ENCODE assay signal across 16 mouse cellular contexts in the genomic region with DNA sequence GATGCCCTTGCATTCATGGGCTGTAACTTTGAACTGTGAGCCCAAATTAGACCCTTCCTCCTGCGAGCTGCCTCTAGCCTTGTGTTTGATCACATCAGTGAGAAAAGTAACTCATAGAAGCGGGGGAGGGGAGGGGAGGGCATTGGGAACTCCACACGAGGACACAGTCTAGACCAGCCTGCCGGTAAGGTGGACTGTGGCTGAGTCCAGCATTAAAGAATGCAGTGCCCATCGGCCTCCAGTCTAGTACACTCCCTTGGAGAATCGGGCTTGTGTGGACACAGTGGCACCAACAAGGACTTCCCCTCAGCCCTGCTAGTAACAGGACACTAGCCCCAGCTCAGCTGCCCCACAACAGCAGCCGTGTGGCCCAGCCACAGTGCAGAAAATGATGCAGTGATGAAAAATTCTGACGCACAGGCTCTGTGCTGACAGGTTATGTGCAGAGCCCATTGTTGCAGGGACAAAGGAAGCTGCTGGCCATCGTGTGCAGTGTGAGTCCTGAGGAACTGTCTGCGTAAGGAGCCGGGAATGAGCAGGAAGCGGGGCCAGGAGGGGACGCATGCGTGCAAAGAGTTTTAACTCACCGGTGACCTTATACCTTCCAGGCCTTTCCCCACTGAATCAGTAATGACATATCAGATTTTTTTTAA. TPM values are rescaled to one million over a fixed set of nuclear protein-coding genes. Genes with fewer than 3 reads are reported as not detected.
A peak's percentile ranks its signal among the peaks of the same experiment; 100 is the strongest.
DNase-seq lines count a peak whose midpoint lies in the region; ATAC-seq and TF ChIP-seq lines count a peak whose summit lies in the region.
"Had no signal": no experiment of that assay in that cellular context is flagged by ENCODE, and none has a peak within 500 bp of the region (broad histone marks: within the 10 kb centered on the region; RNA-seq: fewer than 3 reads in every experiment).

No protein-coding gene starts in this region.

- H3K4me3 ChIP-seq in forebrain, embryonic 10.5 days, result no peak overlapping the region
- no peak overlapping the region for H3K4me3 ChIP-seq in forebrain, embryonic 12.5 days (replicated peaks)
- H3K4me3 ChIP-seq in lung, embryonic 14.5 days (ENCODE audit: low read depth, low read length), result no peak overlapping the region
- H3K4me3 ChIP-seq in limb, embryonic 12.5 days (replicated peaks), result no peak overlapping the region
- H3K4me3 ChIP-seq: neural tube, embryonic 13.5 days had no signal

- no peak overlapping the region for H3K9ac ChIP-seq in forebrain, embryonic 12.5 days
- no peak overlapping the region for H3K9ac ChIP-seq in lung, embryonic 14.5 days
- H3K9ac ChIP-seq in limb, embryonic 12.5 days (replicated peaks), result no peak overlapping the region
- H3K9ac ChIP-seq: liver, embryonic 14.5 days; neural tube, embryonic 13.5 days had no signal

- ATAC-seq in forebrain, embryonic 12.5 days (ENCODE audit: low FRiP score), result no peak; the same call in 1 of the 2 replicates
- ATAC-seq in lung, embryonic 14.5 days (ENCODE audit: insufficient read depth), result peak; percentile 35; the same call in 1 of the 2 replicates
- no peak for ATAC-seq in limb, embryonic 12.5 days (ENCODE audit: insufficient number of reproducible peaks, insufficient read depth, low FRiP score, low TSS enrichment, low read depth)
- ATAC-seq in granulocyte monocyte progenitor cell, adult 5-6 weeks (replicated peaks; ENCODE audit: poor library complexity, severe bottlenecking), result no peak

- H3K9me3 ChIP-seq in forebrain, embryonic 10.5 days, result no peaks in the 10 kb centered on the region
- no peaks in the 10 kb centered on the region for H3K9me3 ChIP-seq in forebrain, embryonic 12.5 days
- H3K9me3 ChIP-seq in lung, embryonic 14.5 days (ENCODE audit: low read depth, low read length), result no peaks in the 10 kb centered on the region
- no peaks in the 10 kb centered on the region for H3K9me3 ChIP-seq in limb, embryonic 12.5 days
- H3K9me3 ChIP-seq: neural tube, embryonic 13.5 days had no signal

- no peak for TF ChIP-seq CTCF in lung, embryonic 14.5 days (IDR thresholded peaks at IDR 0.05; ENCODE audit: low read depth)

- no peak for DNase-seq in forebrain, embryonic 10.5 days (ENCODE audit: extremely low spot score, low spot score)
- peak; percentile 16 for DNase-seq in lung, embryonic 14.5 days
- DNase-seq in lung, postnatal 36 days, result no peak
- peak; percentile 47 for DNase-seq in retina, postnatal 1 day
- DNase-seq in adrenal gland, postnatal 10 days, result no peak
- DNase-seq: cerebellum, adult 9-11 months; kidney, adult 8-10 months; thymus, adult 18-20 months had no signal

- peak overlapping the region; percentile 76 for H3K27ac ChIP-seq in forebrain, embryonic 10.5 days
- no peak overlapping the region for H3K27ac ChIP-seq in forebrain, embryonic 12.5 days
- no peak overlapping the region for H3K27ac ChIP-seq in lung, embryonic 14.5 days (ENCODE audit: low read depth)
- peak overlapping the region; percentile 3; the same call in 1 of the 2 replicates for H3K27ac ChIP-seq in limb, embryonic 12.5 days
- H3K27ac ChIP-seq: liver, embryonic 14.5 days; neural tube, embryonic 13.5 days had no signal

- H3K4me2 ChIP-seq in forebrain, embryonic 12.5 days, result no peak overlapping the region
- H3K4me2 ChIP-seq in lung, embryonic 14.5 days, result no peak overlapping the region
- no peak overlapping the region for H3K4me2 ChIP-seq in limb, embryonic 12.5 days
- H3K4me2 ChIP-seq: neural tube, embryonic 13.5 days had no signal

- peaks cover 23% of the 10 kb centered on the region for H3K4me1 ChIP-seq in forebrain, embryonic 10.5 days
- peaks cover 6% of the 10 kb centered on the region for H3K4me1 ChIP-seq in forebrain, embryonic 12.5 days
- H3K4me1 ChIP-seq in lung, embryonic 14.5 days (ENCODE audit: insufficient read depth), result no peaks in the 10 kb centered on the region
- peaks cover 25% of the 10 kb centered on the region for H3K4me1 ChIP-seq in limb, embryonic 12.5 days (replicated peaks)

- no peaks in the 10 kb centered on the region for H3K27me3 ChIP-seq in forebrain, embryonic 10.5 days (ENCODE audit: poor library complexity, severe bottlenecking)
- H3K27me3 ChIP-seq in forebrain, embryonic 12.5 days, result no peaks in the 10 kb centered on the region
- no peaks in the 10 kb centered on the region for H3K27me3 ChIP-seq in lung, embryonic 14.5 days (ENCODE audit: insufficient read depth, low read length)
- H3K27me3 ChIP-seq in limb, embryonic 12.5 days, result no peaks in the 10 kb centered on the region
- H3K27me3 ChIP-seq: neural tube, embryonic 13.5 days had no signal

- H3K36me3 ChIP-seq in forebrain, embryonic 10.5 days (replicated peaks), result no peaks in the 10 kb centered on the region
- H3K36me3 ChIP-seq in forebrain, embryonic 12.5 days (replicated peaks), result no peaks in the 10 kb centered on the region
- no peaks in the 10 kb centered on the region for H3K36me3 ChIP-seq in lung, embryonic 14.5 days (ENCODE audit: insufficient read depth)
- H3K36me3 ChIP-seq in limb, embryonic 12.5 days, result no peaks in the 10 kb centered on the region
- H3K36me3 ChIP-seq: neural tube, embryonic 13.5 days had no signal

- 55% methylated on average over 15 of the region's 15 CpGs for WGBS in forebrain, embryonic 10.5 days
- WGBS in forebrain, embryonic 12.5 days, result 45% methylated on average over 15 of the region's 15 CpGs
- WGBS in lung, embryonic 14.5 days, result 40% methylated on average over 15 of the region's 15 CpGs
- 49% methylated on average over 15 of the region's 15 CpGs for WGBS in limb, embryonic 12.5 days

RNA-seq across cellular contexts. Expression of a gene that starts 17.8 kb away (rescaled TPM):
- polyA plus RNA-seq in forebrain, embryonic 10.5 days (2016; fragmentation: Nextera tagmentation; extraction: Ambion mirVana), result 0.06 and 0.17 TPM in 2 replicates
- polyA plus RNA-seq in forebrain, embryonic 12.5 days (2016; fragmentation: Nextera tagmentation; extraction: Ambion mirVana), result 0.10 TPM in 1 of 2 replicates, not detected in the other
- polyA plus RNA-seq in lung, embryonic 14.5 days (2014; fragmentation: Nextera tagmentation; extraction: Ambion mirVana), result 0.23 and 0.32 TPM in 2 replicates
- 0.11 and 0.26 TPM in 2 replicates for polyA plus RNA-seq in limb, embryonic 12.5 days (2016; fragmentation: Nextera tagmentation; extraction: Ambion mirVana)
- total RNA-seq in adrenal gland, postnatal 10 days (2021), result under 1 TPM in 1 of 2 experiments, not detected in 1; 0.51 TPM
- not detected in 2 replicates for total RNA-seq in granulocyte monocyte progenitor cell, adult 5-6 weeks (2014; fragmentation: Nextera tagmentation)
- total RNA-seq in granulocyte monocyte progenitor cell, adult 5-6 weeks (2017), result not detected in 2 replicates

RNA-seq across cellular contexts. Expression of a gene that starts 50.5 kb away (rescaled TPM):
- 0.29 and 0.39 TPM in 2 replicates for polyA plus RNA-seq in forebrain, embryonic 10.5 days (2016; fragmentation: Nextera tagmentation; extraction: Ambion mirVana)
- 0.10 TPM in 1 of 2 replicates, not detected in the other for polyA plus RNA-seq in forebrain, embryonic 12.5 days (2016; fragmentation: Nextera tagmentation; extraction: Ambion mirVana)
- 0.17 and 0.27 TPM in 2 replicates for polyA plus RNA-seq in lung, embryonic 14.5 days (2014; fragmentation: Nextera tagmentation; extraction: Ambion mirVana)
- 1.3 and 1.4 TPM in 2 replicates for polyA plus RNA-seq in limb, embryonic 12.5 days (2016; fragmentation: Nextera tagmentation; extraction: Ambion mirVana)
- total RNA-seq in adrenal gland, postnatal 10 days (2021), result not detected
- total RNA-seq in granulocyte monocyte progenitor cell, adult 5-6 weeks (2014; fragmentation: Nextera tagmentation), result not detected in 2 replicates
- not detected in 2 replicates for total RNA-seq in granulocyte monocyte progenitor cell, adult 5-6 weeks (2017)
- total RNA-seq: gastrocnemius, postnatal 25 days; heart, postnatal 25 days; layer of hippocampus, postnatal 25 days had no signal
- polyA plus RNA-seq: liver, embryonic 14.5 days had no signal

Comparison
In these comparisons a context has a peak if more than half of its experiments do, and no peak if none do; other contexts are left out.
1. DNase-seq: peak in lung, embryonic 14.5 days (single experiment) and retina, postnatal 1 day (single experiment); none in forebrain, embryonic 10.5 days (single experiment), lung, postnatal 36 days (single experiment) and adrenal gland, postnatal 10 days (single experiment).
2. H3K27ac ChIP-seq: peak in forebrain, embryonic 10.5 days (single experiment) and limb, embryonic 12.5 days (single experiment); none in forebrain, embryonic 12.5 days (single experiment) and lung, embryonic 14.5 days (single experiment).